Mouse (Mus musculus) heart, postnatal 0 days (tissue): ENCODE results near the gene Tm7sf2.

ENCODE experiments used
- CTCF ChIP-seq: IDR thresholded peaks from 2 replicates; pipeline ENCODE4 v1.5.1; 2016; ENCODE audit warnings: antibody characterized with exemption, control low read depth, low read depth
- EP300 ChIP-seq: IDR thresholded peaks from 2 replicates; pipeline ENCODE4 v1.6.1; 2016; ENCODE audit warnings: antibody characterized with exemption, low read depth

DNA sequence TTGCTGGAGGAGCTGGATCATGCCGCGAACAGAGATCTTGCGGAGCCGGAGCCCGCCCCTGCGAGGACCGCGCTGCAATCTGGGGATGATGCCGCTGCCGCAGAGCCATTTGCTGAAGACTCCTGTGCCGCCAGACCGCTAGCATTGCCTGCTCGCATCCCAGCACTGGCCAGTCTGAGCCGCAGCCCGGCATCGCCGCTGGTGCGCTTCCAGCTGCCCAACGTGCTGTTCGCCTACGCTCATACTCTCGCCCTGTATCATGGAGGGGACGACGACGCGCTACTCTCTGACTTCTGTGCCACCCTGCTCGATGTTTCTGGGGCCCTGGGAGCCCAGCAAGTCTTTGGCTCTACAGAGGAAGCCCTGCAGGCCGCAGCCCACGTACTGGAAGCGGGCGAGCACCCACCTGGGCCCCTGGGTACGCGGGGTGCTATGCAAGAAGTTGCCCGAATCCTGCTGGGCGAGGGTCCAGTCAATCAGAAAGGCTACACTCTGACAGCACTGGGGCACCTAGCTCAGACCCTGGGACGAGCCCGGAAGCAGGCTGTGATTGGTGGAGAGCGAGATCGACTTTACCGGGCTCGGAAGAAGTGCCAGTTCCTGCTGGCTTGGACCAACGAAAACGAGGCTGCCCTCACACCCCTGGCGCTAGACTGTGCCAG lies 6.4 kb downstream of the Tm7sf2 start:
- TF ChIP-seq CTCF (no peak), EP300 (no peak)
